Mouse (Mus musculus): ENCODE results near the gene Mbtps2. TPM values are rescaled to one million over a fixed set of nuclear protein-coding genes. Genes with fewer than 3 reads are reported as not detected.

Gene Mbtps2
- polyA plus RNA-seq, 1 experiment from 2014 or later, result 13.1 TPM

GRCm38 (mm10) chrX:157568840-157569239 lies 29.7 kb downstream of the Mbtps2 start, which contains the start of gene Yy2:
Gene Yy2, minus strand, starts transcription at chrX:157568985.
- H3K27me3 ChIP-seq (ENCODE audit: control insufficient read depth, insufficient read depth, low read length), result no peaks in the 10 kb centered on the region
- no peaks in the 10 kb centered on the region for H3K4me1 ChIP-seq (ENCODE audit: control insufficient read depth, insufficient read depth, low read length)
- 86% methylated on average over 26 of the region's 26 CpGs for WGBS
- H3K27ac ChIP-seq (ENCODE audit: low read length), result no peak within 1 kb of the TSS
- H3K4me2 ChIP-seq (ENCODE audit: low read depth, low read length), result no peak within 1 kb of the TSS
- no peak within 1 kb of the TSS for H3K4me3 ChIP-seq (ENCODE audit: low read length)
- H3K9me3 ChIP-seq (replicated peaks; ENCODE audit: control insufficient read depth, low read length), result no peaks in the 10 kb centered on the region; the same call in 1 of the 2 replicates
- no peak for ATAC-seq (replicated peaks; ENCODE audit: extremely low read depth, insufficient read depth, low FRiP score)
- H3K36me3 ChIP-seq (ENCODE audit: control insufficient read depth, insufficient read depth), result peaks cover 6% of the 10 kb centered on the region; the same call in 1 of the 2 replicates
- H3K9ac ChIP-seq (ENCODE audit: low read length), result no peak within 1 kb of the TSS

GRCm38 (mm10) chrX:157563794-157564193 lies 34.7 kb downstream of the Mbtps2 start:
- WGBS, result 78% methylated on average over 10 of the region's 10 CpGs
- peaks cover 7% of the 10 kb centered on the region; the same call in 1 of the 2 replicates for H3K36me3 ChIP-seq (ENCODE audit: control insufficient read depth, insufficient read depth)
- H3K27ac ChIP-seq (ENCODE audit: low read length), result no peak overlapping the region
- no peak overlapping the region for H3K4me2 ChIP-seq (ENCODE audit: low read depth, low read length)
- no peak overlapping the region for H3K4me3 ChIP-seq (ENCODE audit: low read length)
- H3K27me3 ChIP-seq (ENCODE audit: control insufficient read depth, insufficient read depth, low read length), result no peaks in the 10 kb centered on the region
- no peaks in the 10 kb centered on the region for H3K4me1 ChIP-seq (ENCODE audit: control insufficient read depth, insufficient read depth, low read length)
- no peak overlapping the region for H3K9ac ChIP-seq (ENCODE audit: low read length)
- ATAC-seq (replicated peaks; ENCODE audit: extremely low read depth, insufficient read depth, low FRiP score), result no peak
- H3K9me3 ChIP-seq (replicated peaks; ENCODE audit: control insufficient read depth, low read length), result no peaks in the 10 kb centered on the region

- Histone ChIP-seq H3K27ac (ENCODE audit: low read length) (no peak overlapping the region), H3K9ac (ENCODE audit: low read length) (no peak overlapping the region), H3K27me3 (ENCODE audit: control insufficient read depth, insufficient read depth, low read length) (no peaks in the 10 kb centered on the region), H3K9me3 (replicated peaks; ENCODE audit: control insufficient read depth, low read length) (no peaks in the 10 kb centered on the region), H3K4me2 (ENCODE audit: low read depth, low read length) (no peak overlapping the region), H3K4me1 (ENCODE audit: control insufficient read depth, insufficient read depth, low read length) (no peaks in the 10 kb centered on the region), H3K4me3 (ENCODE audit: low read length) (no peak overlapping the region), H3K36me3 (ENCODE audit: control insufficient read depth, insufficient read depth) (peaks cover under 1% of the 10 kb centered on the region; the same call in 1 of the 2 replicates)
- ATAC-seq (replicated peaks; ENCODE audit: extremely low read depth, insufficient read depth, low FRiP score), result no peak
- 34% methylated on average over 3 of the region's 3 CpGs for WGBS
These were observed 51.4 kb downstream of the Mbtps2 start for GRCm38 (mm10) chrX:157547082-157547481.

GRCm38 (mm10) chrX:157506400-157506799 lies 92.1 kb downstream of the Mbtps2 start:
- Histone ChIP-seq H3K36me3 (ENCODE audit: control insufficient read depth, insufficient read depth) (no peaks in the 10 kb centered on the region), H3K4me1 (ENCODE audit: control insufficient read depth, insufficient read depth, low read length) (no peaks in the 10 kb centered on the region), H3K9me3 (replicated peaks; ENCODE audit: control insufficient read depth, low read length) (no peaks in the 10 kb centered on the region), H3K27ac (ENCODE audit: low read length) (no peak overlapping the region), H3K4me2 (ENCODE audit: low read depth, low read length) (no peak overlapping the region), H3K9ac (ENCODE audit: low read length) (no peak overlapping the region), H3K27me3 (ENCODE audit: control insufficient read depth, insufficient read depth, low read length) (no peaks in the 10 kb centered on the region), H3K4me3 (ENCODE audit: low read length) (no peak overlapping the region)
- WGBS, result 44% methylated on average over 5 of the region's 5 CpGs
- ATAC-seq (replicated peaks; ENCODE audit: extremely low read depth, insufficient read depth, low FRiP score), result no peak

GRCm38 (mm10) chrX:157504506-157504905 lies 94.0 kb downstream of the Mbtps2 start:
- no peaks in the 10 kb centered on the region for H3K27me3 ChIP-seq (ENCODE audit: control insufficient read depth, insufficient read depth, low read length)
- H3K9ac ChIP-seq (ENCODE audit: low read length), result no peak overlapping the region
- no peak overlapping the region for H3K4me3 ChIP-seq (ENCODE audit: low read length)
- H3K4me2 ChIP-seq (ENCODE audit: low read depth, low read length), result no peak overlapping the region
- H3K27ac ChIP-seq (ENCODE audit: low read length), result no peak overlapping the region
- WGBS, result 50% methylated on average over 1 of the region's 1 CpGs
- no peaks in the 10 kb centered on the region for H3K9me3 ChIP-seq (replicated peaks; ENCODE audit: control insufficient read depth, low read length)
- ATAC-seq (replicated peaks; ENCODE audit: extremely low read depth, insufficient read depth, low FRiP score), result no peak
- no peaks in the 10 kb centered on the region for H3K4me1 ChIP-seq (ENCODE audit: control insufficient read depth, insufficient read depth, low read length)
- no peaks in the 10 kb centered on the region for H3K36me3 ChIP-seq (ENCODE audit: control insufficient read depth, insufficient read depth)

- H3K9me3 ChIP-seq (replicated peaks; ENCODE audit: control insufficient read depth, low read length), result no peaks in the 10 kb centered on the region
- ATAC-seq (replicated peaks; ENCODE audit: extremely low read depth, insufficient read depth, low FRiP score), result no peak
- H3K9ac ChIP-seq (ENCODE audit: low read length), result no peak overlapping the region
- H3K4me3 ChIP-seq (ENCODE audit: low read length), result no peak overlapping the region
- H3K36me3 ChIP-seq (ENCODE audit: control insufficient read depth, insufficient read depth), result no peaks in the 10 kb centered on the region
- WGBS, result 62% methylated on average over 2 of the region's 2 CpGs
- H3K4me2 ChIP-seq (ENCODE audit: low read depth, low read length), result no peak overlapping the region
- H3K27me3 ChIP-seq (ENCODE audit: control insufficient read depth, insufficient read depth, low read length), result no peaks in the 10 kb centered on the region
- H3K27ac ChIP-seq (ENCODE audit: low read length), result no peak overlapping the region
- no peaks in the 10 kb centered on the region for H3K4me1 ChIP-seq (ENCODE audit: control insufficient read depth, insufficient read depth, low read length)
These were observed 96.6 kb downstream of the Mbtps2 start for GRCm38 (mm10) chrX:157501871-157502270.

- Histone ChIP-seq H3K4me2 (ENCODE audit: low read depth, low read length) (no peak overlapping the region), H3K27ac (ENCODE audit: low read length) (no peak overlapping the region), H3K4me3 (ENCODE audit: low read length) (no peak overlapping the region), H3K9me3 (replicated peaks; ENCODE audit: control insufficient read depth, low read length) (no peaks in the 10 kb centered on the region), H3K36me3 (ENCODE audit: control insufficient read depth, insufficient read depth) (no peaks in the 10 kb centered on the region), H3K27me3 (ENCODE audit: control insufficient read depth, insufficient read depth, low read length) (no peaks in the 10 kb centered on the region), H3K9ac (ENCODE audit: low read length) (no peak overlapping the region), H3K4me1 (ENCODE audit: control insufficient read depth, insufficient read depth, low read length) (no peaks in the 10 kb centered on the region)
- ATAC-seq (replicated peaks; ENCODE audit: extremely low read depth, insufficient read depth, low FRiP score), result no peak
- 82% methylated on average over 8 of the region's 8 CpGs for WGBS
These were observed 98.5 kb downstream of the Mbtps2 start for GRCm38 (mm10) chrX:157500004-157500403.

GRCm38 (mm10) chrX:157493159-157493558 lies 105.4 kb downstream of the Mbtps2 start:
- H3K9ac ChIP-seq (ENCODE audit: low read length), result no peak overlapping the region
- H3K9me3 ChIP-seq (replicated peaks; ENCODE audit: control insufficient read depth, low read length), result no peaks in the 10 kb centered on the region
- H3K27me3 ChIP-seq (ENCODE audit: control insufficient read depth, insufficient read depth, low read length), result no peaks in the 10 kb centered on the region
- H3K4me1 ChIP-seq (ENCODE audit: control insufficient read depth, insufficient read depth, low read length), result peaks cover 4% of the 10 kb centered on the region; the same call in 1 of the 2 replicates
- H3K4me3 ChIP-seq (ENCODE audit: low read length), result no peak overlapping the region
- WGBS, result 83% methylated on average over 4 of the region's 4 CpGs
- no peak overlapping the region for H3K27ac ChIP-seq (ENCODE audit: low read length)
- no peak for ATAC-seq (replicated peaks; ENCODE audit: extremely low read depth, insufficient read depth, low FRiP score)
- H3K4me2 ChIP-seq (ENCODE audit: low read depth, low read length), result no peak overlapping the region
- H3K36me3 ChIP-seq (ENCODE audit: control insufficient read depth, insufficient read depth), result no peaks in the 10 kb centered on the region

GRCm38 (mm10) chrX:157491944-157492726 lies 106.4 kb downstream of the Mbtps2 start, which contains the start of gene Sms:
Gene Sms, minus strand, starts transcription at chrX:157492287.
- Histone ChIP-seq H3K4me2 (ENCODE audit: low read depth, low read length) (peak within 1 kb of the TSS; percentile 73), H3K9ac (ENCODE audit: low read length) (peak within 1 kb of the TSS; percentile 82), H3K27me3 (ENCODE audit: control insufficient read depth, insufficient read depth, low read length) (no peaks in the 10 kb centered on the region), H3K9me3 (replicated peaks; ENCODE audit: control insufficient read depth, low read length) (no peaks in the 10 kb centered on the region), H3K4me3 (ENCODE audit: low read length) (peak within 1 kb of the TSS; percentile 76), H3K4me1 (ENCODE audit: control insufficient read depth, insufficient read depth, low read length) (peaks cover 4% of the 10 kb centered on the region; the same call in 1 of the 2 replicates), H3K36me3 (ENCODE audit: control insufficient read depth, insufficient read depth) (no peaks in the 10 kb centered on the region), H3K27ac (ENCODE audit: low read length) (peak within 1 kb of the TSS; percentile 80)
- 12% methylated on average over 44 of the region's 45 CpGs for WGBS
- ATAC-seq (replicated peaks; ENCODE audit: extremely low read depth, insufficient read depth, low FRiP score), result peak; percentile 91

All from heart, embryonic 16.5 days (tissue).